Mouse (Mus musculus) heart, postnatal 0 days (tissue): Measurements from ENCODE around the gene Srebf2.

Source experiments
- CTCF ChIP-seq: IDR thresholded peaks from 2 replicates; pipeline ENCODE4 v1.5.1; 2016; ENCODE audit warnings: antibody characterized with exemption, control low read depth, low read depth
- EP300 ChIP-seq: IDR thresholded peaks from 2 replicates; pipeline ENCODE4 v1.6.1; 2016; ENCODE audit warnings: antibody characterized with exemption, low read depth

GRCm38 (mm10) chr15:82220003-82220675 lies 73.2 kb downstream of the Srebf2 start:
- no peak for TF ChIP-seq CTCF
- TF ChIP-seq EP300: no peak
